Comparison of ENCODE assay signal across 9 mouse cellular contexts in genomic region chr7:110593991-110594390, GRCm38 (mm10). TPM values are rescaled to one million over a fixed set of nuclear protein-coding genes. Genes with fewer than 3 reads are reported as not detected.
A peak's percentile ranks its signal among the peaks of the same experiment; 100 is the strongest.
DNase-seq lines count a peak whose midpoint lies in the region; ATAC-seq and TF ChIP-seq lines count a peak whose summit lies in the region.
"Not testable (repeated sequence)": the region's sequence is repeated elsewhere in the genome, so short reads cannot be mapped to it uniquely, and the experiment has no call there.
"Had no signal": no experiment of that assay in that cellular context is flagged by ENCODE, and none has a peak within 500 bp of the region (broad histone marks: within the 10 kb centered on the region; RNA-seq: fewer than 3 reads in every experiment).

No protein-coding gene starts in this region.

- not testable (repeated sequence) for ATAC-seq in Patski; intestine, postnatal 0 days; liver, postnatal 0 days; midbrain, embryonic 11.5 days (ENCODE audit: low FRiP score)

- in situ Hi-C loops in Patski (cut with MboI; ENCODE audit: low pct_unique_long_range_greater_than_20kb) = not testable (repeated sequence)

- not testable (repeated sequence) for H3K27ac ChIP-seq in gastrocnemius, adult 2 months; intestine, postnatal 0 days (ENCODE audit: low read depth, low read length); layer of hippocampus, adult 2 months; liver, postnatal 0 days (ENCODE audit: low read depth); midbrain, embryonic 11.5 days (ENCODE audit: low read depth, low read length)

- 93% methylated on average over 3 of the region's 3 CpGs for WGBS in intestine, postnatal 0 days
- 79% methylated on average over 3 of the region's 3 CpGs for WGBS in liver, postnatal 0 days (ENCODE audit: insufficient replicate concordance)
- WGBS in midbrain, embryonic 11.5 days = 88% methylated on average over 3 of the region's 3 CpGs

- not testable (repeated sequence) for H3K9me3 ChIP-seq in intestine, postnatal 0 days (ENCODE audit: control insufficient read depth); liver, postnatal 0 days (ENCODE audit: low read length); midbrain, embryonic 11.5 days (ENCODE audit: control insufficient read depth, low read length)

- TF ChIP-seq CTCF in Patski (IDR thresholded peaks at IDR 0.05) = peak; percentile 59
- peak; percentile 17; the same call in 1 of the 2 replicates for TF ChIP-seq CTCF in gastrocnemius, adult 2 months (IDR thresholded peaks at IDR 0.05)
- peak; percentile 43 for TF ChIP-seq CTCF in intestine, postnatal 0 days (IDR thresholded peaks at IDR 0.05; ENCODE audit: low read depth)
- TF ChIP-seq CTCF in layer of hippocampus, adult 2 months (conservative IDR thresholded peaks at IDR 0.05) = peak; percentile 62
- TF ChIP-seq CTCF in liver, postnatal 0 days (IDR thresholded peaks at IDR 0.05; ENCODE audit: low read depth) = 0 out of 2 replicates have a peak, but pooled peaks have one; percentile 15

- CTCF ChIA-PET in Patski (lab: Charles Lee) = not testable (repeated sequence)

- not testable (repeated sequence) for H3K36me3 ChIP-seq in intestine, postnatal 0 days (ENCODE audit: control insufficient read depth, insufficient read depth); liver, postnatal 0 days (replicated peaks; ENCODE audit: insufficient read depth, low read length); midbrain, embryonic 11.5 days (ENCODE audit: control insufficient read depth, insufficient read depth, low read length)

- H3K4me2 ChIP-seq in intestine, postnatal 0 days (replicated peaks; ENCODE audit: low read depth); liver, postnatal 0 days (ENCODE audit: low read depth, low read length); midbrain, embryonic 11.5 days: not testable (repeated sequence)

- intact Hi-C loops in gastrocnemius, adult 2 months (cut with DNase I) = not testable (repeated sequence)

- DNase-seq in 3T3-L1 (ENCODE audit: low read depth, low spot score) (peak; percentile 39), A20 (ENCODE audit: low read depth, low spot score) (peak; percentile 54)
- DNase-seq in Patski (ENCODE audit: low read depth, low spot score); gastrocnemius, adult 2 months; layer of hippocampus, adult 2 months (ENCODE audit: low spot score in 2 of 2); liver, postnatal 0 days: not testable (repeated sequence)
- DNase-seq in midbrain, embryonic 11.5 days (ENCODE audit: low spot score, missing footprints) = peak; percentile 26

- H3K9ac ChIP-seq in intestine, postnatal 0 days (ENCODE audit: low read depth, low read length); liver, postnatal 0 days (replicated peaks); midbrain, embryonic 11.5 days (ENCODE audit: low read length): not testable (repeated sequence)

- H3K4me1 ChIP-seq in intestine, postnatal 0 days (replicated peaks; ENCODE audit: control insufficient read depth, insufficient read depth, low read length); liver, postnatal 0 days (ENCODE audit: insufficient read depth); midbrain, embryonic 11.5 days (ENCODE audit: control insufficient read depth, insufficient read depth, low read length): not testable (repeated sequence)

- H3K27me3 ChIP-seq in Patski; intestine, postnatal 0 days (replicated peaks; ENCODE audit: control insufficient read depth, insufficient read depth, low read length); liver, postnatal 0 days (ENCODE audit: insufficient read depth, low read length); midbrain, embryonic 11.5 days (ENCODE audit: control insufficient read depth, insufficient read depth, low read length): not testable (repeated sequence)

- POLR2A ChIA-PET in Patski (lab: Charles Lee) = not testable (repeated sequence)

- not testable (repeated sequence) for TF ChIP-seq EP300 in liver, postnatal 0 days (IDR thresholded peaks at IDR 0.05; ENCODE audit: low read depth)

- H3K4me3 ChIP-seq in gastrocnemius, adult 2 months; intestine, postnatal 0 days (ENCODE audit: low read depth, low read length); layer of hippocampus, adult 2 months; liver, postnatal 0 days (ENCODE audit: low read depth, low read length); midbrain, embryonic 11.5 days (ENCODE audit: low read depth, low read length): not testable (repeated sequence)

RNA-seq across cellular contexts. Expression of gene Sbf2, which starts 20.7 kb away (rescaled TPM):
- 41.3 TPM for polyA plus RNA-seq in Patski (2021)
- 10 to 100 TPM; 11.2 to 14.8 TPM for total RNA-seq in gastrocnemius, adult 2 months (2021)
- polyA plus RNA-seq in intestine, postnatal 0 days (2015; fragmentation: Nextera tagmentation; extraction: Ambion mirVana) = 17.9 and 19.3 TPM in 2 replicates
- 10 to 100 TPM; 69.8 to 78.0 TPM for total RNA-seq in layer of hippocampus, adult 2 months (2021)
- polyA plus RNA-seq in liver, postnatal 0 days (2015; fragmentation: Nextera tagmentation; extraction: Ambion mirVana) = 5.6 and 5.9 TPM in 2 replicates
- polyA plus RNA-seq in midbrain, embryonic 11.5 days (2014; fragmentation: Nextera tagmentation; extraction: Ambion mirVana) = 34.6 and 35.9 TPM in 2 replicates

RNA-seq across cellular contexts. Expression of gene Adm, which starts 33.5 kb away (rescaled TPM):
- not detected for polyA plus RNA-seq in Patski (2021)
- 1 to 10 TPM; 2.2 to 4.6 TPM for total RNA-seq in gastrocnemius, adult 2 months (2021)
- polyA plus RNA-seq in intestine, postnatal 0 days (2015; fragmentation: Nextera tagmentation; extraction: Ambion mirVana) = 3.2 and 3.3 TPM in 2 replicates
- total RNA-seq in layer of hippocampus, adult 2 months (2021) = 1 to 10 TPM; 1.1 to 1.6 TPM
- polyA plus RNA-seq in liver, postnatal 0 days (2015; fragmentation: Nextera tagmentation; extraction: Ambion mirVana) = 3.4 and 3.7 TPM in 2 replicates
- polyA plus RNA-seq in midbrain, embryonic 11.5 days (2014; fragmentation: Nextera tagmentation; extraction: Ambion mirVana) = 4.6 and 5.4 TPM in 2 replicates
- total RNA-seq: MEL had no signal
